Mouse (Mus musculus) thymus, postnatal 0 days (tissue): ENCODE measurements at regions not wholly inside any gene's neighbourhood (a gene's known extent, or its start where the extent isn't known, plus 50 kb on each side); places are given as distances from the start of the nearest gene placed in this dataset.

ENCODE experiments used
- DNase-seq: peaks from one replicate; pipeline ENCODE4 v3.0.0-alpha.2; 2015; ENCODE audit warnings: low spot score

- DNase-seq, result no peak
Observed at GRCm38 (mm10) chr6:145310601-145311000, 60.6 kb upstream of the Kras start.

DNA sequence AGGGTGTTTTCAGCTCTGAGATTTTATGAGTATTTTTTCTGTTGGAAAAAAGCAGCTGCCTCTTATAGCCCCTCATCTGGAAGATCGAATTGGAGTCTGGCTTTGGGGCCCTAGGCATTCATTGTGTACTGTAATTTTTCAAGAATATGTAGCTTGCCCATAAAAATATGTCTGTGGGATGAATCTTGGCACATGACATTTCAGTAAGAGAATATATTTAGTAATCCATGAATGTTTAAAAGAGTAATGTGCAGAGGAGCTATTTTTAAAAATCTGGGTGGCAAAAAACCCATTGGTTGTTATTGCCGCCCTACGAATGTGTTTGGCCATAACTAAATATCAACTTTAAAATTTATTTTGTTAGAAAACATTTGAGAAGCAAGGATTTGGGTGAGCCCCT lies 59.0 kb upstream of the Kras start:
- no peak for DNase-seq

DNA sequence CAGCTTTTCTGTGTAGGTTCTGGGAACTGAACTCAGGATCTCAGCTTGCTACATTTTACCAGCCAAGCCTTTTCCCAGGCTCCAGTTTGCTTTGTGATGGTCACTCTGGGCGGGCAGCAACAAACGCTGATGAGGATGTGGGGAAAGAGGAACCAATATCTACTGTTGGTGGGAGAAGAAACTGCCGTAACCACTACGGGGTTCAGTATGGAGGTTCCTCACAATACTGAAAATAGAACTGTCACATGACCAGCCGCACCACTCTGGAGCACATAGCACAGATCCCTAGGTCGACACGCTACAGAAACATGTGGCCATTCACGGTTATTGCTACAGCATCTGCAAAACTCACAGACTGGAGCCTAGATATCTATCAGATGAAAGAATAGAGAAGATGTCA lies 57.2 kb upstream of the Kras start:
- DNase-seq, result no peak

DNA sequence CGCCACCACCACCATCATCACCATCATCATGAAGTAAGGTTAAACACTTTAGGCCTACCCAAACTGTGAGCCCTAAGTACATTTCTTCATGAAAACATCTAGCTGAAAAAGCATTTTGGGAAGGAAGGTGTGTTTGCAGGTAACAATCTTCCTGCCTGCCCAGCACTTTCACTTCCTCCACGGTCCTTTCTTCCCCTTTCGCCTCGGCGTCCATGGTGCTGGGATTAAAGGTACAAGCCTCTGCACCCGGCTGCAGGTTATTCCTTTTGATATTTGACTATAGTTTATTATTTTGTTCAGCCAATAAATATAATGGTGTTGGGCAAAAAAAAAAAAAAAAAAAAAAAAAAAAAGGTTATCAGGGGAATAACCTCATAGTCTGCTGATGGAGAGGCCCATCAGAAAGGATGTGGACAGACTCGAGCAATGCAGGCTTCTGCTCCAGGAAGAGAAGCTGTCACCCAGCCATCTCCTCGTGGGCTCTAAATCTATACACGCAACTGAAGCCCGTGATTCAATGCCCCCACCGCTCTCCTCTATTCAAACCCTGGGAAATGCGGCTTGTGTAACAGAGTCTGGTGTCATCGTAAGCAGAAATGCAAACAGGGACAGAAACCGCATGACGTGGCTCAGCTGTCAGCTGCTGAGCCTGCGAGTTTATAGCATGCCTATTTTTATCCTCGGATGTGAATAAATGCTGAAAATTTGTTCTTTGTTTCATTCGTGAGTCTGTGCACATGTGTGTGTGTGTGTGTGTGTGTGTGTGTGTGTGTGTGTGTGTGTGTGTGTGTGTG lies 56.5 kb upstream of the Kras start:
- peak; percentile 82 for DNase-seq

GRCm38 (mm10) chr6:145305669-145306068 lies 55.6 kb upstream of the Kras start:
- DNase-seq, result no peak

GRCm38 (mm10) chr6:145303641-145304070 lies 53.6 kb upstream of the Kras start:
- peak; percentile 89 for DNase-seq

- peak; percentile 46 for DNase-seq
Observed at GRCm38 (mm10) chr6:145302907-145303640, 53.0 kb upstream of the Kras start.

DNA sequence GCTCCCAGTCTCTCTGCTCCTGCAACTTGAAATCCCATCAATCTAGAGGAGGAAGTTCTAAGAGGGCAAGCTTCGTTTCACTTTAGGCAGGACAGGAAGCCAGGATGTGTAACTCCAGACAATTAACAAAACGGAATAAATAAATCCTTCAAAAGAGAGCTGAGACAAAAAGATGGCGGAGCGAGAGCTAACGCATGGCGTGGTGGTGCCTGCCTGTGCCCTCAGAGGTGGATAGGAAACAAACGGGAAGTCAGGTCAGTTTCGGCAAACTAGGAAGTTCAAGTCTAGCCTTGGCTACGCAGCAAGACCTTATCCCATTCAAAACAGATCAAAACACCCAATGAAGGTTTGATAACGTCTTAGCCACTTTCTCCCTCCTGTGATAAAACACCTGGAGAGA lies 52.1 kb upstream of the Kras start:
- no peak for DNase-seq

- DNase-seq, result no peak
Observed at GRCm38 (mm10) chr6:145300266-145300858, 50.3 kb upstream of the Kras start.
